10 mouse cellular contexts compared by ENCODE assay signal in genomic region chr9:78377546-78377945, GRCm38 (mm10). TPM values are rescaled to one million over a fixed set of nuclear protein-coding genes. Genes with fewer than 3 reads are reported as not detected.
A peak's percentile ranks its signal among the peaks of the same experiment; 100 is the strongest.
DNase-seq lines count a peak whose midpoint lies in the region; ATAC-seq lines count a peak whose summit lies in the region.
"Had no signal": no experiment of that assay in that cellular context is flagged by ENCODE, and none has a peak within 500 bp of the region (broad histone marks: within the 10 kb centered on the region; RNA-seq: fewer than 3 reads in every experiment).

No protein-coding gene starts in this region.

- no peaks in the 10 kb centered on the region for H3K36me3 ChIP-seq in lung, embryonic 16.5 days (ENCODE audit: control insufficient read depth, insufficient read depth, low read length)
- no peaks in the 10 kb centered on the region for H3K36me3 ChIP-seq in forebrain, embryonic 13.5 days (ENCODE audit: poor library complexity, severe bottlenecking)
- H3K36me3 ChIP-seq in limb, embryonic 11.5 days (ENCODE audit: control insufficient read depth, insufficient read depth, low read length): no peaks in the 10 kb centered on the region
- no peaks in the 10 kb centered on the region for H3K36me3 ChIP-seq in stomach, embryonic 15.5 days
- H3K36me3 ChIP-seq: liver, embryonic 13.5 days had no signal

- no peak for ATAC-seq in lung, embryonic 16.5 days (ENCODE audit: low read depth)
- ATAC-seq in forebrain, embryonic 13.5 days: no peak
- no peak for ATAC-seq in limb, embryonic 11.5 days (ENCODE audit: insufficient number of reproducible peaks, low FRiP score, low TSS enrichment, low read depth)
- ATAC-seq in stomach, embryonic 15.5 days (ENCODE audit: insufficient read depth, low FRiP score, low read depth): no peak
- ATAC-seq: Patski had no signal

- no peaks in the 10 kb centered on the region for H3K9me3 ChIP-seq in lung, embryonic 16.5 days (ENCODE audit: control insufficient read depth, low read length)
- no peaks in the 10 kb centered on the region for H3K9me3 ChIP-seq in forebrain, embryonic 13.5 days (replicated peaks)
- no peaks in the 10 kb centered on the region for H3K9me3 ChIP-seq in limb, embryonic 11.5 days (ENCODE audit: control insufficient read depth, low read length)
- no peaks in the 10 kb centered on the region for H3K9me3 ChIP-seq in stomach, embryonic 15.5 days
- H3K9me3 ChIP-seq: liver, embryonic 13.5 days had no signal

- 38% methylated on average over 8 of the region's 8 CpGs for WGBS in lung, embryonic 16.5 days
- WGBS in forebrain, embryonic 13.5 days: 22% methylated on average over 8 of the region's 8 CpGs
- 38% methylated on average over 8 of the region's 8 CpGs for WGBS in limb, embryonic 11.5 days
- WGBS in stomach, embryonic 15.5 days: 45% methylated on average over 8 of the region's 8 CpGs

- peak overlapping the region; percentile 59 for H3K4me2 ChIP-seq in lung, embryonic 16.5 days (ENCODE audit: low read depth, low read length)
- H3K4me2 ChIP-seq in forebrain, embryonic 13.5 days: peak overlapping the region; percentile 67
- H3K4me2 ChIP-seq in limb, embryonic 11.5 days (ENCODE audit: low read depth, severe bottlenecking): peak overlapping the region; percentile 65; the same call in 1 of the 2 replicates
- H3K4me2 ChIP-seq in stomach, embryonic 15.5 days: peak overlapping the region; percentile 56; the same call in 1 of the 2 replicates

- peak overlapping the region; percentile 34 for H3K4me3 ChIP-seq in lung, embryonic 16.5 days (ENCODE audit: low read length)
- H3K4me3 ChIP-seq in forebrain, embryonic 13.5 days: peak overlapping the region; percentile 39
- no peak overlapping the region; the same call in 1 of the 2 replicates for H3K4me3 ChIP-seq in limb, embryonic 11.5 days (ENCODE audit: low read depth, low read length)
- peak overlapping the region; percentile 27; the same call in 1 of the 2 replicates for H3K4me3 ChIP-seq in stomach, embryonic 15.5 days (replicated peaks)
- H3K4me3 ChIP-seq: liver, embryonic 13.5 days had no signal

- H3K27ac ChIP-seq in lung, embryonic 16.5 days (ENCODE audit: low read length): no peak overlapping the region
- H3K27ac ChIP-seq in forebrain, embryonic 13.5 days: no peak overlapping the region
- no peak overlapping the region for H3K27ac ChIP-seq in limb, embryonic 11.5 days (replicated peaks; ENCODE audit: low read depth, low read length)
- no peak overlapping the region for H3K27ac ChIP-seq in stomach, embryonic 15.5 days
- H3K27ac ChIP-seq: liver, embryonic 13.5 days had no signal

- H3K9ac ChIP-seq in lung, embryonic 16.5 days (ENCODE audit: low read length): no peak overlapping the region; the same call in 1 of the 2 replicates
- peak overlapping the region; percentile 59 for H3K9ac ChIP-seq in forebrain, embryonic 13.5 days
- H3K9ac ChIP-seq in limb, embryonic 11.5 days (ENCODE audit: low read length): no peak overlapping the region
- no peak overlapping the region for H3K9ac ChIP-seq in stomach, embryonic 15.5 days
- H3K9ac ChIP-seq: liver, embryonic 13.5 days had no signal

- no peak for DNase-seq in lung, postnatal 25 days (ENCODE audit: low spot score)
- peak; percentile 22 for DNase-seq in limb, embryonic 11.5 days (ENCODE audit: low spot score)
- DNase-seq in adrenal gland, postnatal 36 days: no peak
- no peak for DNase-seq in adrenal gland, postnatal 10 days
- DNase-seq: liver, embryonic 13.5 days had no signal

- H3K4me1 ChIP-seq in lung, embryonic 16.5 days (replicated peaks; ENCODE audit: control insufficient read depth, insufficient read depth, low read length): peaks cover 8% of the 10 kb centered on the region
- H3K4me1 ChIP-seq in forebrain, embryonic 13.5 days: peaks cover 11% of the 10 kb centered on the region
- peaks cover 3% of the 10 kb centered on the region; the same call in 1 of the 2 replicates for H3K4me1 ChIP-seq in limb, embryonic 11.5 days (ENCODE audit: control insufficient read depth, insufficient read depth, low read length)
- peaks cover 7% of the 10 kb centered on the region for H3K4me1 ChIP-seq in stomach, embryonic 15.5 days
- H3K4me1 ChIP-seq: liver, embryonic 13.5 days had no signal

- H3K27me3 ChIP-seq in lung, embryonic 16.5 days (ENCODE audit: control insufficient read depth, insufficient read depth, low read depth, low read length): no peaks in the 10 kb centered on the region; the same call in 1 of the 2 replicates
- no peaks in the 10 kb centered on the region for H3K27me3 ChIP-seq in forebrain, embryonic 13.5 days
- no peaks in the 10 kb centered on the region for H3K27me3 ChIP-seq in limb, embryonic 11.5 days (ENCODE audit: control insufficient read depth, insufficient read depth, low read length)
- no peaks in the 10 kb centered on the region for H3K27me3 ChIP-seq in stomach, embryonic 15.5 days (replicated peaks)
- H3K27me3 ChIP-seq: Patski had no signal

RNA-seq across cellular contexts. Expression of gene Ooep, which starts 1.0 kb away (rescaled TPM):
- 2.8 and 3.1 TPM in 2 replicates for polyA plus RNA-seq in lung, embryonic 16.5 days (2015; fragmentation: Nextera tagmentation; extraction: Ambion mirVana)
- 6.1 and 6.3 TPM in 2 replicates for polyA plus RNA-seq in forebrain, embryonic 13.5 days (2015; fragmentation: Nextera tagmentation; extraction: Ambion mirVana)
- polyA plus RNA-seq in limb, embryonic 11.5 days (2014; fragmentation: Nextera tagmentation; extraction: Ambion mirVana): 1.5 and 1.6 TPM in 2 replicates
- 0.37 and 0.50 TPM in 2 replicates for polyA plus RNA-seq in stomach, embryonic 15.5 days (2015; fragmentation: Nextera tagmentation; extraction: Ambion mirVana)
- total RNA-seq in adrenal gland, postnatal 36 days (2021): not detected
- total RNA-seq in adrenal gland, postnatal 10 days (2021): under 1 TPM in 1 of 2 experiments, not detected in 1; 0.18 TPM
- polyA plus RNA-seq: Patski; testis, adult 2 months had no signal

RNA-seq across cellular contexts. Expression of gene Dppa5a, which starts 9.6 kb away (rescaled TPM):
- polyA plus RNA-seq in lung, embryonic 16.5 days (2015; fragmentation: Nextera tagmentation; extraction: Ambion mirVana): 0.44 TPM in 1 of 2 replicates, not detected in the other
- 1.1 and 1.2 TPM in 2 replicates for polyA plus RNA-seq in forebrain, embryonic 13.5 days (2015; fragmentation: Nextera tagmentation; extraction: Ambion mirVana)
- 0.33 TPM in 1 of 2 replicates, not detected in the other for polyA plus RNA-seq in limb, embryonic 11.5 days (2014; fragmentation: Nextera tagmentation; extraction: Ambion mirVana)
- not detected in 2 replicates for polyA plus RNA-seq in stomach, embryonic 15.5 days (2015; fragmentation: Nextera tagmentation; extraction: Ambion mirVana)
- total RNA-seq in adrenal gland, postnatal 36 days (2021): not detected
- under 1 TPM in 1 of 2 experiments, not detected in 1; 0.51 TPM for total RNA-seq in adrenal gland, postnatal 10 days (2021)
- polyA plus RNA-seq: liver, embryonic 13.5 days; Patski had no signal

RNA-seq across cellular contexts. Expression of gene Ddx43, which starts 18.0 kb away (rescaled TPM):
- 0.11 and 0.13 TPM in 2 replicates for polyA plus RNA-seq in lung, embryonic 16.5 days (2015; fragmentation: Nextera tagmentation; extraction: Ambion mirVana)
- 0.15 and 0.19 TPM in 2 replicates for polyA plus RNA-seq in forebrain, embryonic 13.5 days (2015; fragmentation: Nextera tagmentation; extraction: Ambion mirVana)
- 0.17 and 0.47 TPM in 2 replicates for polyA plus RNA-seq in limb, embryonic 11.5 days (2014; fragmentation: Nextera tagmentation; extraction: Ambion mirVana)
- 0.19 and 0.30 TPM in 2 replicates for polyA plus RNA-seq in stomach, embryonic 15.5 days (2015; fragmentation: Nextera tagmentation; extraction: Ambion mirVana)
- not detected for total RNA-seq in adrenal gland, postnatal 36 days (2021)
- not detected for total RNA-seq in adrenal gland, postnatal 10 days (2021)
- polyA plus RNA-seq: liver, embryonic 13.5 days had no signal

RNA-seq across cellular contexts. Expression of gene Gsta2, which starts 22.0 kb away (rescaled TPM):
- 0.33 TPM in 1 of 2 replicates, not detected in the other for polyA plus RNA-seq in lung, embryonic 16.5 days (2015; fragmentation: Nextera tagmentation; extraction: Ambion mirVana)
- not detected in 2 replicates for polyA plus RNA-seq in forebrain, embryonic 13.5 days (2015; fragmentation: Nextera tagmentation; extraction: Ambion mirVana)
- polyA plus RNA-seq in limb, embryonic 11.5 days (2014; fragmentation: Nextera tagmentation; extraction: Ambion mirVana): not detected in 2 replicates
- 9.6 and 11.7 TPM in 2 replicates for polyA plus RNA-seq in stomach, embryonic 15.5 days (2015; fragmentation: Nextera tagmentation; extraction: Ambion mirVana)
- 1 to 10 TPM in 1 of 2 experiments, not detected in 1; 9.2 TPM for total RNA-seq in adrenal gland, postnatal 36 days (2021)
- 1 to 10 TPM; 1.8 to 7.9 TPM for total RNA-seq in adrenal gland, postnatal 10 days (2021)
- polyA plus RNA-seq: liver, embryonic 13.5 days had no signal

RNA-seq across cellular contexts. Expression of gene Omt2b, which starts 50.2 kb away (rescaled TPM):
- polyA plus RNA-seq in lung, embryonic 16.5 days (2015; fragmentation: Nextera tagmentation; extraction: Ambion mirVana): not detected in 2 replicates
- not detected in 2 replicates for polyA plus RNA-seq in forebrain, embryonic 13.5 days (2015; fragmentation: Nextera tagmentation; extraction: Ambion mirVana)
- polyA plus RNA-seq in limb, embryonic 11.5 days (2014; fragmentation: Nextera tagmentation; extraction: Ambion mirVana): not detected in 2 replicates
- polyA plus RNA-seq in stomach, embryonic 15.5 days (2015; fragmentation: Nextera tagmentation; extraction: Ambion mirVana): not detected in 2 replicates
- not detected for total RNA-seq in adrenal gland, postnatal 36 days (2021)
- total RNA-seq in adrenal gland, postnatal 10 days (2021): not detected
- polyA plus RNA-seq: liver, embryonic 13.5 days; Patski; testis, adult 2 months had no signal
